17 mouse cellular contexts compared by ENCODE assay signal in the genomic region with DNA sequence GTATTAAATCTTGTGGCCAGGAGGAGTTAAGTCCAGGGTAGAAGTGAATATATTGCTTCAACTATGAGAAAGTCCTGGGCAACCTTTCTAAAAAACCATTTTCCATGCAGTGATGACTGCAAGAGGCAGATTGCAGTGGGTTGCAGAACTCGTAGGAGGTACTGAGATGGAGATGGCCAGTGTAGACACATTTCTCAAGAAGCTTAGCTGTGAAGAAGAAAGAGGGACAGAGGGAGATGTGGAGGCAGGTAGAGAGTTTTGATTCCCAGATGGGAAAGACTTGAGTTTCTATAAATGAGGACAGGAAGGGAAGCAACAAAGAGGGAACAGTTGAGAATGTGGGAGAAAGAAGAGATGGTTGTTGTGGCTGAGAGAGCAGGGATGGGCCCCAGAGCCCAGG.
"Had no signal": no experiment of that assay in that cellular context is flagged by ENCODE, and none has a peak within 500 bp of the region (broad histone marks: within the 10 kb centered on the region; RNA-seq: fewer than 3 reads in every experiment).

No protein-coding gene starts in this region.

- DNase-seq: gastrocnemius, adult 2 months; gastrocnemius, postnatal 10 days; gastrocnemius, postnatal 25 days; heart, adult 18-20 months; heart, postnatal 10 days; heart, postnatal 4 days; kidney, adult 18-20 months; kidney, adult 8-10 months; kidney, postnatal 10 days; kidney, postnatal 25 days; kidney, postnatal 4 days; liver; liver, embryonic 13.5 days had no signal

- ATAC-seq: hindbrain, embryonic 16.5 days; inflammation-experienced regulatory T-cells, adult 6 months; intestine, embryonic 15.5 days; intestine, postnatal 0 days had no signal
